Mouse (Mus musculus) brain, embryonic 14.5 days (tissue): ENCODE data around the gene Lsm6.

Experiments used
- CTCF ChIP-seq: fragments of 200-500 bp; IDR thresholded peaks from 2 replicates; pipeline ENCODE4 v1.5.1; 2012; ENCODE audit warnings: inconsistent platforms, mild to moderate bottlenecking, moderate library complexity, borderline replicate concordance; ENCODE audit not compliant: insufficient read depth, insufficient read length; ENCODE audit errors: extremely low read depth
- POLR2A ChIP-seq: fragments of 200-500 bp; IDR thresholded peaks from 2 replicates; pipeline ENCODE4 v1.6.1; 2012; ENCODE audit warnings: mild to moderate bottlenecking, inconsistent platforms, borderline replicate concordance; ENCODE audit not compliant: poor library complexity, insufficient read depth, insufficient read length, severe bottlenecking; ENCODE audit errors: extremely low read depth

GRCm38 (mm10) chr8:78754986-78755385, 66.0 kb downstream of the Lsm6 start:
- TF ChIP-seq CTCF, result no peak
- no peak for TF ChIP-seq POLR2A
